Mouse (Mus musculus) CH12.LX (cell line): ENCODE results near the gene Col9a3.

Source experiments
- BHLHE40 ChIP-seq: IDR thresholded peaks from 2 replicates; pipeline ENCODE4 v1.6.1; 2011; ENCODE audit warnings: mild to moderate bottlenecking, low read depth, low read length, improper control_type of control experiment
- CTCF ChIP-seq, 2 experiments: IDR thresholded peaks in 1 of 2; conservative IDR thresholded peaks in 1 of 2; 2 replicates each; pipeline ENCODE4 v1.5.1; 2011 to 2012; ENCODE audit warnings: low read depth in 2 of 2, low read length in 2 of 2, improper control_type of control experiment in 1 of 2, inconsistent platforms in 1 of 2, mild to moderate bottlenecking in 1 of 2, moderate library complexity in 1 of 2
- E2F4 ChIP-seq: IDR thresholded peaks from 2 replicates; pipeline ENCODE4 v1.6.1; 2011; ENCODE audit warnings: low read depth, low read length, improper control_type of control experiment; ENCODE audit not compliant: insufficient replicate concordance
- EP300 ChIP-seq: IDR thresholded peaks from 2 replicates; pipeline ENCODE4 v1.6.1; 2011; ENCODE audit warnings: low read length, improper control_type of control experiment
- MAZ ChIP-seq: IDR thresholded peaks from 2 replicates; pipeline ENCODE4 v1.6.1; 2012; ENCODE audit warnings: low read depth, mild to moderate bottlenecking, inconsistent platforms, low read length, improper control_type of control experiment, moderate library complexity
- POLR2A ChIP-seq: IDR thresholded peaks from 2 replicates; pipeline ENCODE4 v1.6.1; 2011; ENCODE audit warnings: low read depth, mild to moderate bottlenecking, improper control_type of control experiment, low read length
- POLR2AphosphoS2 ChIP-seq: IDR thresholded peaks from 2 replicates; pipeline ENCODE4 v1.6.1; 2011; ENCODE audit warnings: low read depth, low read length, improper control_type of control experiment
- RCOR1 ChIP-seq: conservative IDR thresholded peaks from 2 replicates; pipeline ENCODE4 v1.6.1; 2012; ENCODE audit warnings: low read depth, mild to moderate bottlenecking, inconsistent platforms, low read length, improper control_type of control experiment
- TCF12 ChIP-seq: IDR thresholded peaks from 2 replicates; pipeline ENCODE4 v1.6.1; 2014; ENCODE audit warnings: low read depth, mild to moderate bottlenecking, inconsistent platforms, low read length, improper control_type of control experiment
- USF2 ChIP-seq: conservative IDR thresholded peaks from 2 replicates; pipeline ENCODE4 v1.6.1; 2011; ENCODE audit warnings: low read depth, low read length, improper control_type of control experiment
- ZC3H11A ChIP-seq: IDR thresholded peaks from 2 replicates; pipeline ENCODE4 v1.6.1; 2012; ENCODE audit warnings: low read depth, mild to moderate bottlenecking, inconsistent platforms, low read length, improper control_type of control experiment

GRCm38 (mm10) chr2:180598157-180598705, 641 bp downstream of the Col9a3 start:
- TF ChIP-seq E2F4, result no peak
- no peak for TF ChIP-seq RCOR1
- TF ChIP-seq CTCF (conservative IDR thresholded peaks at IDR 0.05 in 1 of 2, IDR thresholded peaks at IDR 0.05 in 1 of 2; ENCODE audit: low read depth in 2 of 2, low read length in 2 of 2), result no peak
- no peak for TF ChIP-seq POLR2A
- TF ChIP-seq EP300, result no peak
- TF ChIP-seq ZC3H11A, result no peak
- no peak for TF ChIP-seq POLR2AphosphoS2
- TF ChIP-seq TCF12, result no peak
- TF ChIP-seq USF2, result no peak
- TF ChIP-seq MAZ, result no peak
- TF ChIP-seq BHLHE40, result no peak
